Mouse (Mus musculus): Measurements from ENCODE around the gene Adam19. TPM values are rescaled to one million over a fixed set of nuclear protein-coding genes. Genes with fewer than 3 reads are reported as not detected.
A peak's percentile ranks its signal among the peaks of the same experiment; 100 is the strongest.

Gene Adam19
- polyA plus RNA-seq, 1 experiment, result 11.4 TPM

DNA sequence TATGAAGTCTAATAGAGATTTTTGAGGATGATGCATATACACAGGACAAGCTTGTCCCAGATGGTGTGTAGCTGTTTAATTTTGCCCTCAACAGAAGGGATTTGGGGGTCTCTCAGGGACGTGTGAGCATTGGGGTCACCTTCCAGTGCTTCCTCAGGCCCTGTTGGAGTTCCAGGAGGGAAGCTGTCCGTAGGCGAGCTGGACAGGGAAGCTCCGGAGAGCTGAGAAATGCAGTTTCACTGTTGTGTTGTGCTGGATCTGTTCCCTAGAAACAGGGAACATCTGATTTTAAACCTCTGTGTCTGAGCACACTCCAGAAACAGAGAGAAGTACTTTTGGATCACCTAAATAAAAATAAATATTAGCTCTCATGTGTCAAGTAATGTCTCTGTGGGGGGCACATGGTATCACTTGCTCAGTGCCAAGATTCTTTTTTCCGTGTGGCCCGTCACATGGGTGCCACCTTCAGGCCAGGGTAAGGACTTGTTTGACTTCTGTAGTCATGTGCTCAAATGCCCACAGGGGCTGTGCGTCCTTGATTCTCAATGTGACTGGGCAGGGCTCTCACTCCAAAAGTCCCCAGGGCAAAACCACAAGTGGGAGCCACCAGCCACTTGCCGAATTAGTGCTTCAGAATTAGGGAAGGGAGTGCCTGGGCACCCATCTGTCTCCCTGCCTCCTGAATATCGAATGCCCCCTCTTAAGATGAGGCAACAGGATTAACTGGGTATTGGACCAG, 7.4 kb downstream of the Adam19 start:
- TF ChIP-seq POLR2A (IDR thresholded peaks at IDR 0.05; ENCODE audit: borderline replicate concordance, insufficient read depth, low read length), result no peak
- no peak for TF ChIP-seq CTCF (IDR thresholded peaks at IDR 0.05; ENCODE audit: borderline replicate concordance, insufficient read depth, low read depth, low read length)
- DNase-seq, result peak in 1 of 2 experiments; percentile 29
- Histone ChIP-seq H3K4me1 (ENCODE audit: control insufficient read depth, insufficient read depth, low read length) (peaks cover 16% of the 10 kb centered on the region; the same call in 1 of the 2 replicates), H3K27me3 (ENCODE audit: control insufficient read depth, insufficient read depth, low read length) (no peaks in the 10 kb centered on the region), H3K27ac (ENCODE audit: insufficient read depth, low read length) (peak overlapping the region; percentile 63; the same call in 1 of the 2 replicates), H3K4me3 (replicated peaks; ENCODE audit: insufficient read depth, low read depth, low read length) (no peak overlapping the region)
- 70% methylated on average over 9 of the region's 9 CpGs for WGBS

DNA sequence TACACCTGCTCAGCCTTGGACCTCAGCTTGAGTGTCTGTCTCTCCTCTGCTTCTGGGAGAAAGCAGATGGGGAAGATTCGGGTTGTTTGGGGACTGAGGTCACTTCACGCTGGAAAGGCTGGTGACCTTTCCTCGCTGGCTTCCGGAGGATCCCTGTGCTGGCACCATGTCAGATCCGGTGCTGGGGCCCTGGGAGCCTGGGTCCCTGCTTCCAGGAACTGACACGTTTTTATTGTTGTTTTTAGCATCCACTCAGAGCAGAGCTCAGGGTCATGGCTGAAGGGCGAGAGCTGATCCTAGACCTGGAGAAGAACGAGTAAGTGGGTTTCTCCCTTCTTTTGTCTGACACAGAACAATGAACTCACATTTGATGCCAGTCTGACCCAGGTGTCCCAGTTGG, 9.0 kb downstream of the Adam19 start:
- no peak for TF ChIP-seq POLR2A (IDR thresholded peaks at IDR 0.05; ENCODE audit: borderline replicate concordance, insufficient read depth, low read length)
- no peak for TF ChIP-seq CTCF (IDR thresholded peaks at IDR 0.05; ENCODE audit: borderline replicate concordance, insufficient read depth, low read depth, low read length)
- H3K4me1 ChIP-seq (ENCODE audit: control insufficient read depth, insufficient read depth, low read length), result peaks cover 16% of the 10 kb centered on the region; the same call in 1 of the 2 replicates
- no peak overlapping the region for H3K27ac ChIP-seq (ENCODE audit: insufficient read depth, low read length)
- H3K4me3 ChIP-seq (replicated peaks; ENCODE audit: insufficient read depth, low read depth, low read length), result no peak overlapping the region
- DNase-seq, result peak in 1 of 2 experiments; percentile 34
- no peaks in the 10 kb centered on the region for H3K27me3 ChIP-seq (ENCODE audit: control insufficient read depth, insufficient read depth, low read length)
- WGBS, result 47% methylated on average over 8 of the region's 8 CpGs

DNA sequence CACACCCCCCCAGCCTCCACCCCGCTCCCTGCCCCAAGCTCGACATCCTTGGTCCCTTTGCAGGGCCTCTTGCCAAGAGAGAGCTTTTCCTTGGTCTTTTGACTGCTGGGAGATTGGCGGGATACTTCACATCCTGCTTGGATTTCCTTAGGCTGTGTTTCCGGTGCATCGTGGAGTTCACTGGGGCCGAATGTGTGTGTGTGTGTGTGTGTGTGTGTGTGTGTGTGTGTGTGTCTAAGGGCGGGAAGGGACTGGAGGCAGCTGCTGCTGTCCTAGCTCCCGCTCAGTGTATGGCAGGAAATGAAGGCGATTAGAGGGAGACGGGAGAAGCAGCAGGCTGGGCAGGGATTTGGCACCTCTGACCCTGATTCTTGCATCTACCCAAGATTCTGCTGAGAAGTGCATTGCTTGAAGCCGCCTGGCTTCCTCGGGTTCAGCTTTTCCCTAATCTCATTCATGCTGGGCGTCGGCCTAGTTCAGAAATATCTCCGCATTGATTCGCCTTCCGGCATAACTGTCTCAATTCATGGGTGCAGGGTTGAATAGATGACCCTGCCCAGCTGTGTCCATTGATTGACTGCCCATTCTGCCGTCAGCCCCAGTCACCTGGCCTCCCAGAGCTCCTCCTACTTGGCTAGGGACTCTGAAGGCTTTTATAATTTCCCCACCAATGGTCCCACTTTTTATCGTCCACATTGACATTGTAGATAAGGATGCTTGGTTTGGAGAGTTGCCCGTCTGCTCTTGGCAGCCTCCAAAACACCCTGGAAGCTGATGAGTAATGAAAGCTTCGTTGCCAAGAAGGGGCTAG, 9.6 kb downstream of the Adam19 start:
- peaks cover 16% of the 10 kb centered on the region; the same call in 1 of the 2 replicates for H3K4me1 ChIP-seq (ENCODE audit: control insufficient read depth, insufficient read depth, low read length)
- no peaks in the 10 kb centered on the region for H3K27me3 ChIP-seq (ENCODE audit: control insufficient read depth, insufficient read depth, low read length)
- 10% methylated on average over 21 of the region's 21 CpGs for WGBS
- peak; percentile 71 to 78 for DNase-seq
- H3K4me3 ChIP-seq (replicated peaks; ENCODE audit: insufficient read depth, low read depth, low read length), result peak overlapping the region; percentile 9
- TF ChIP-seq POLR2A (IDR thresholded peaks at IDR 0.05; ENCODE audit: borderline replicate concordance, insufficient read depth, low read length) (no peak), CTCF (IDR thresholded peaks at IDR 0.05; ENCODE audit: borderline replicate concordance, insufficient read depth, low read depth, low read length) (no peak)
- peak overlapping the region; percentile 79 for H3K27ac ChIP-seq (ENCODE audit: insufficient read depth, low read length)

DNA sequence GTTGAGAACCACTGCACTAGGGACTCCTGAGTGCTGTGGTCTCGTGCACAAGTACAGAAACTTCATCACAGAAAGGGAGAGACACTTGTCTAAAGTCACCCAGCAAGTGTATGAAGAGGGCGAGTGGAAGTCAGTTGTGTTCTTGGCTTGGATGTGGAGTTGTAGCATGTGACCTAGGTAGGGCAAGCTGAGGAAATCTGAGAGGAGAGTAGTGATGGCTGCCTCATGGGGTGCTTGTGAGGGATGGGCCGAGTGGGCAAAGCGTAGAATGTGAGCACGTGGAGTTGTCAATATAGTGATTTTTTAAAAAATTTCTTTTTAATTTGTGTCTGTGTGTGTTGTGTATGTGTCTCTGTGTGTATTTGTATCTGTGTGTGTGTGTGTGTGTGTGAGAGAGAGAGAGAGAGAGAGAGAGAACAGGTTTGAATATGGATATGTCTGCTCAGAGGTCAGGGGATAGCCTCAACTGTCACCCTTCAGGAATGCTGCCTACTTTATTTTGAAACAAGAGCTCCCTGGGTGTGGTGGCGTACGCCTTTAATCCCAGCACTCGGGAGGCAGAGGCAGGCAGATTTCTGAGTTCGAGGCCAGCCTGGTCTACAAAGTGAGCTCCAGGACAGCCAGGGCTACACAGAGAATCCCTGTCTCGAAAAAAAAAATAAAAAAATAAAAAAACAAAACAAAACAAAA, 11.7 kb downstream of the Adam19 start:
- TF ChIP-seq POLR2A (IDR thresholded peaks at IDR 0.05; ENCODE audit: borderline replicate concordance, insufficient read depth, low read length) (no peak), CTCF (IDR thresholded peaks at IDR 0.05; ENCODE audit: borderline replicate concordance, insufficient read depth, low read depth, low read length) (no peak)
- no peak for DNase-seq
- WGBS, result 93% methylated on average over 10 of the region's 10 CpGs
- peaks cover 16% of the 10 kb centered on the region; the same call in 1 of the 2 replicates for H3K4me1 ChIP-seq (ENCODE audit: control insufficient read depth, insufficient read depth, low read length)
- no peak overlapping the region for H3K27ac ChIP-seq (ENCODE audit: insufficient read depth, low read length)
- H3K27me3 ChIP-seq (ENCODE audit: control insufficient read depth, insufficient read depth, low read length), result no peaks in the 10 kb centered on the region
- no peak overlapping the region for H3K4me3 ChIP-seq (replicated peaks; ENCODE audit: insufficient read depth, low read depth, low read length)

DNA sequence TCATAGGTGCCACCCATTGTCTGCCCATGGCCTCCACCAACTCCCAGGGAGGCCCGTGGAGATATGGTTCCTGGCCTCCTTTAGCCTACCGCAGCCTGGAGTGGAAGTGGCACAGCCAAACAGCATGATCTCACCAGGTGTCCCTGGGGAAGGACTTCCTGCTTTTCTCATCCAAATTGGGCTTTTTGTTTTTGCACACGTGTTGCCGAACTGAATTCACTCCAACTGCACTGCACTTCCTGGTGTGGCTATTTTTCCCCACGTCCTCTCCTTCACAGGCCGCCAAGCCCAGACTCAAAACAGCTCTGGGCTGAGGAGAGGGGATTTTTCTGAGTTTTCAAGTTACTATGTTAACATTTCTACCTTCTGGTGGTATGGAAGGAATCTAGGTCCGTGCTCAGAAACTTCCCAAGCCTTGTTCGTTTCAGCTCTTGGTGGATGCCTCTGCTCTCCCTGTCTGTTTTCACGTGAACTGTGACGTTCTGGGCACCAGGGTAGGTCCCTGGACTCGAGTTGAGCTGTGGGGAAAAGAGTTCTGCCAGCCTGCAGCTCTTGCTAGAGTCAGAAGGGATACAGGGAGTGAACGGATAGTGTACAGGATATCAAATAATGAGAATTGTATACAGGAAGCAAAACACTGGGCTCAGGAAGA, 13.1 kb downstream of the Adam19 start:
- TF ChIP-seq CTCF (IDR thresholded peaks at IDR 0.05; ENCODE audit: borderline replicate concordance, insufficient read depth, low read depth, low read length) (no peak), POLR2A (IDR thresholded peaks at IDR 0.05; ENCODE audit: borderline replicate concordance, insufficient read depth, low read length) (no peak)
- peaks cover 16% of the 10 kb centered on the region; the same call in 1 of the 2 replicates for H3K4me1 ChIP-seq (ENCODE audit: control insufficient read depth, insufficient read depth, low read length)
- no peak overlapping the region for H3K27ac ChIP-seq (ENCODE audit: insufficient read depth, low read length)
- peak in 1 of 2 experiments; percentile 32 for DNase-seq
- no peak overlapping the region for H3K4me3 ChIP-seq (replicated peaks; ENCODE audit: insufficient read depth, low read depth, low read length)
- no peaks in the 10 kb centered on the region for H3K27me3 ChIP-seq (ENCODE audit: control insufficient read depth, insufficient read depth, low read length)
- WGBS, result 52% methylated on average over 12 of the region's 12 CpGs

DNA sequence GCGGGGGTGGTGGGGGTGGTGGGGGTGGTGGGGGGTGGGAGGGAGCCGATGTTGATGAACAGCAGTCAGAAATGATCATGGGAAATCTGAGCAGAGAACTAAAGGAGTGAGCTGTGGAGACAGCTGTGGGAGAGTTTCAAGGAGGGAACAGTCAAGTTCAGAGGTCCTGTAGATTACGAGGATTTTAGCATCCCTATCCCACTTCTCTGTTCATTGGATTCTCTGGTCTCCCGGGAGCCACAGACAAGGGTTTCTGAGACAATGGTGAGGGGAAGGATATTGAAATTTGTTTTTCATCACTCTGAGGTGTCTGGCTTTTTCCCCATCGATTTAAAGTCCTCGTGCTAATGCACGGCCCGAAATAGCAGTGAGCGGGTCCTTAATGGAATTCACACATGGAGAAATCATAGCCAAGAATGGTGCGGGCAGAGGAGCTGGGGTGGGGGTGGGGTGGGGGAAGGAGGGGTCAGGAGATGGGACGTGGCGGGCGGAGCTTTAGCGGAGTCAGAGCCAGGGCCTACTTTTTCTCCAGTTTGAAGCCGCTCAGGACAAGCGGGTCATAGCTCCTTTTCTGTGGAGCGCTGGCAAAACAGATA, 13.7 kb downstream of the Adam19 start:
- 68% methylated on average over 17 of the region's 17 CpGs for WGBS
- TF ChIP-seq POLR2A (IDR thresholded peaks at IDR 0.05; ENCODE audit: borderline replicate concordance, insufficient read depth, low read length), result no peak
- TF ChIP-seq CTCF (IDR thresholded peaks at IDR 0.05; ENCODE audit: borderline replicate concordance, insufficient read depth, low read depth, low read length), result no peak
- DNase-seq, result no peak
- H3K27me3 ChIP-seq (ENCODE audit: control insufficient read depth, insufficient read depth, low read length), result no peaks in the 10 kb centered on the region
- H3K4me1 ChIP-seq (ENCODE audit: control insufficient read depth, insufficient read depth, low read length), result peaks cover 15% of the 10 kb centered on the region; the same call in 1 of the 2 replicates
- H3K27ac ChIP-seq (ENCODE audit: insufficient read depth, low read length), result no peak overlapping the region
- no peak overlapping the region for H3K4me3 ChIP-seq (replicated peaks; ENCODE audit: insufficient read depth, low read depth, low read length)

DNA sequence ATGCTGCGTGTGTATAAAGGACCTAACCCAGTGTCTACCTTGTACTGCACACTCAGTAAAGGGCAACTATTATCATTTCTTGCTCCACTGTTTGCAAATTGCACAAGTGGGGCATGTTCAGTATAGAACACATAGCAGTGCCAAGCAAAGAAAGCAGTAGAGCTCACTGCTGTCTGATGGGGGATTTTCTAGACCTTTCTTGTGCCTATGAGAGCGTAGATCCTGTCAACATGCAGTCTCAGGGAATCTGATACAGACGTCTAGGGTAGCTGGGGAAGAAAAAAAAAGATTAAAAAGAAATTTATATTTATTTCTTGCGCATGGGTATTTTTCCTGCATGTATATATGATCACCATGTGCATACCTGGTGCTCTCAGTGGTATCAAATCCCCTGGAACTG, 14.4 kb downstream of the Adam19 start:
- no peaks in the 10 kb centered on the region for H3K27me3 ChIP-seq (ENCODE audit: control insufficient read depth, insufficient read depth, low read length)
- no peak for DNase-seq
- WGBS, result 90% methylated on average over 4 of the region's 4 CpGs
- H3K4me3 ChIP-seq (replicated peaks; ENCODE audit: insufficient read depth, low read depth, low read length), result no peak overlapping the region
- H3K4me1 ChIP-seq (ENCODE audit: control insufficient read depth, insufficient read depth, low read length), result peaks cover 9% of the 10 kb centered on the region; the same call in 1 of the 2 replicates
- no peak overlapping the region for H3K27ac ChIP-seq (ENCODE audit: insufficient read depth, low read length)
- TF ChIP-seq POLR2A (IDR thresholded peaks at IDR 0.05; ENCODE audit: borderline replicate concordance, insufficient read depth, low read length) (no peak), CTCF (IDR thresholded peaks at IDR 0.05; ENCODE audit: borderline replicate concordance, insufficient read depth, low read depth, low read length) (no peak)
